Mouse (Mus musculus) thymus, postnatal 25 days (tissue): ENCODE data around the gene Fat2.

Experiments
- DNase-seq: peaks from one replicate; pipeline ENCODE4 v3.0.0; 2022

The Fat2 gene

GRCm38 (mm10) chr11:55336101-55336891 is at the start of gene Fat2:
TSS of gene Fat2 (minus strand) at chr11:55336564.
- DNase-seq: no peak

- DNase-seq: no peak
Observed at GRCm38 (mm10) chr11:55383463-55384045, 47.2 kb upstream of the Fat2 start.

- DNase-seq: no peak
Observed at GRCm38 (mm10) chr11:55380908-55381307, 44.5 kb upstream of the Fat2 start.

- DNase-seq: no peak
Observed at GRCm38 (mm10) chr11:55378371-55378770, 42.0 kb upstream of the Fat2 start.

GRCm38 (mm10) chr11:55373838-55374237 is 37.5 kb upstream of the Fat2 start:
- no peak for DNase-seq

- DNase-seq: no peak
Observed at GRCm38 (mm10) chr11:55373373-55373772, 37.0 kb upstream of the Fat2 start.

GRCm38 (mm10) chr11:55372001-55372400 is 35.6 kb upstream of the Fat2 start:
- no peak for DNase-seq

GRCm38 (mm10) chr11:55369093-55369471 is 32.7 kb upstream of the Fat2 start:
- DNase-seq: no peak

GRCm38 (mm10) chr11:55368388-55369092 is 32.2 kb upstream of the Fat2 start:
- no peak for DNase-seq

GRCm38 (mm10) chr11:55367783-55368182 is 31.4 kb upstream of the Fat2 start:
- no peak for DNase-seq

GRCm38 (mm10) chr11:55365840-55366239 is 29.5 kb upstream of the Fat2 start:
- no peak for DNase-seq

GRCm38 (mm10) chr11:55365242-55365641 is 28.9 kb upstream of the Fat2 start:
- DNase-seq: no peak

GRCm38 (mm10) chr11:55364662-55365061 is 28.3 kb upstream of the Fat2 start:
- DNase-seq: no peak

- no peak for DNase-seq
Observed at GRCm38 (mm10) chr11:55358094-55358783, 21.9 kb upstream of the Fat2 start.

GRCm38 (mm10) chr11:55356846-55357245 is 20.5 kb upstream of the Fat2 start:
- DNase-seq: no peak

GRCm38 (mm10) chr11:55341961-55342371 is 5.6 kb upstream of the Fat2 start:
- no peak for DNase-seq

GRCm38 (mm10) chr11:55340789-55341188 is 4.4 kb upstream of the Fat2 start:
- no peak for DNase-seq

- no peak for DNase-seq
Observed at GRCm38 (mm10) chr11:55337032-55337769, 837 bp upstream of the Fat2 start.

- DNase-seq: no peak
Observed at GRCm38 (mm10) chr11:55335314-55336076, 869 bp downstream of the Fat2 start.

- DNase-seq: no peak
Observed at GRCm38 (mm10) chr11:55334545-55334944, 1.8 kb downstream of the Fat2 start.

- no peak for DNase-seq
Observed at GRCm38 (mm10) chr11:55334063-55334462, 2.3 kb downstream of the Fat2 start.
